Mouse (Mus musculus) stomach, embryonic 14.5 days (tissue): ENCODE data around the gene Secisbp2. TPM values are rescaled to one million over a fixed set of nuclear protein-coding genes. Genes with fewer than 3 reads are reported as not detected.

Source experiments
- ATAC-seq: fragments of 200-750 bp; cut with Nextera tagmentation; 2 replicates; pipeline ENCODE4 v1.8.0; 2017; ENCODE audit warnings: low read depth, moderate TSS enrichment; ENCODE audit not compliant: insufficient number of reproducible peaks, insufficient read depth, low FRiP score
- H3K27ac ChIP-seq: fragments of 300-500 bp; sonication (generic); 2 replicates; pipeline ENCODE4 v1.5.1; 2014; ENCODE audit warnings: mild to moderate bottlenecking, low read length, moderate library complexity, mixed read lengths
- H3K27me3 ChIP-seq: fragments of 300-500 bp; sonication (generic); 2 replicates; pipeline ENCODE4 v1.6.1; 2014; ENCODE audit warnings: low read length, control low read depth, mixed read lengths; ENCODE audit not compliant: control insufficient read depth, insufficient read depth
- H3K36me3 ChIP-seq: fragments of 300-500 bp; sonication (generic); 2 replicates; pipeline ENCODE4 v1.6.1; 2014; ENCODE audit warnings: mild to moderate bottlenecking, control low read depth, low read length, moderate library complexity, mixed read lengths; ENCODE audit not compliant: control insufficient read depth, insufficient read depth
- H3K4me1 ChIP-seq: fragments of 300-500 bp; sonication (generic); 2 replicates; pipeline ENCODE4 v1.6.1; 2014; ENCODE audit warnings: low read length, control low read depth, mixed read lengths; ENCODE audit not compliant: control insufficient read depth, insufficient read depth
- H3K4me2 ChIP-seq: fragments of 300-500 bp; sonication (generic); replicated peaks from 2 replicates; pipeline ENCODE4 v1.6.1; 2014; ENCODE audit warnings: low read depth, low read length, control low read depth
- H3K4me3 ChIP-seq: fragments of 300-500 bp; sonication (generic); 2 replicates; pipeline ENCODE4 v1.5.1; 2014; ENCODE audit warnings: low read depth, low read length, control low read depth
- H3K9ac ChIP-seq: fragments of 300-500 bp; sonication (generic); replicated peaks from 2 replicates; pipeline ENCODE4 v1.6.1; 2014; ENCODE audit warnings: low read depth, mild to moderate bottlenecking, control low read depth, low read length, moderate library complexity, mixed read lengths
- H3K9me3 ChIP-seq: fragments of 300-500 bp; sonication (generic); 2 replicates; pipeline ENCODE4 v1.6.1; 2016; ENCODE audit warnings: low read depth, low read length, control low read depth; ENCODE audit not compliant: control insufficient read depth
- WGBS: fragments of 180-500 bp; shearing (Covaris S2); extraction: QIAGEN DNeasy Blood & Tissue Kit; methylation state at CpG from one replicate; pipeline ENCODE4 v1.1.7; 2014; 5-methylcytosine and 5-hydroxymethylcytosine counted together
- polyA plus RNA-seq: library from polyadenylated mRNA; unstranded; fragments of >200 nt; fragmentation: Nextera tagmentation; extraction: Ambion mirVana; gene quantifications from 2 replicates; pipeline ENCODE4 v1.2.1, GENCODE M21; 2014

The Secisbp2 gene
- polyA plus RNA-seq, 1 experiment from 2014 or later, result 35.3 TPM

DNA sequence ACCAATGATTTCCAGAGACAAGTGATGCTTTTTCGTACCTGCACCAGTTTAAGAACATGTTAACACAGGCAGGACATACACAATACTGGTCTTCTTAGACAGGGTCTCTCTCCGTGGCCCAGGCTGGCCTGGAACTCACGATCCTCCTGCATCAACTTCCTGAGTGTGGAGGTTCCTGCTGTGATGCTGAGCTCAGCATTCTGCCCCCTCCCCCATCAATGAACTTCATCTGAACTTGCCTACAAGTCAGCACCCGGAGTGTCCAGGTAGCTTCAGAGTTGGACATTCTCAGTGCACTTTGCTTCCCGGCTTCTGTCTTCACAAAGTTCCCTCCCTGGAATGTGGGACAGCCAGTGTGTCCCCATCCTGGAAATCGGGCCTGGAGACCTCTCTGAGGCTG, 73.1 kb downstream of the Secisbp2 start:
- Histone ChIP-seq H3K27ac (no peak overlapping the region), H3K9me3 (no peaks in the 10 kb centered on the region), H3K9ac (no peak overlapping the region), H3K4me1 (no peaks in the 10 kb centered on the region), H3K4me2 (no peak overlapping the region), H3K4me3 (no peak overlapping the region), H3K27me3 (no peaks in the 10 kb centered on the region), H3K36me3 (no peaks in the 10 kb centered on the region)
- ATAC-seq, result no peak
- 80% methylated on average over 6 of the region's 6 CpGs for WGBS

DNA sequence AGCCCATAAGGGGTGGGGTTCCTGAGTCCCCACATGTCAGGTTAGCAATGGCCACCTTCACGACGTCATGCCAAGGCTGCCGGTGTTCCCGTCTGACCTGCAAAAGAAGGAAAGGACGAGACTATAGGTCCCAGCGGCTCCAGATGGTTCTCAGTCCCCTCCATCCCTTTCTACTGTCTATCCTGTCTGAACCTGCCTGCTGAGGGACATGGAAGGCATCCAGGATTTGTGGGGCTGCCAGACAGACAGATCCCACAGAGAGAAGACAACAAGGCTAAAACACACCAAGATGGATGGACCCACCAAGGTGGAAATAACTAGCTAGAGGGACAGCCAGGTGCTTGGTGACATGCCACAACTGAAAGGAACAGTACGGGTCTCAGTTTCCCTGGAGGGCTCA, 73.9 kb downstream of the Secisbp2 start:
- peaks cover 7% of the 10 kb centered on the region; the same call in 1 of the 2 replicates for H3K4me1 ChIP-seq
- no peaks in the 10 kb centered on the region for H3K9me3 ChIP-seq
- no peaks in the 10 kb centered on the region for H3K36me3 ChIP-seq
- no peak overlapping the region for H3K27ac ChIP-seq
- H3K4me3 ChIP-seq, result no peak overlapping the region
- H3K27me3 ChIP-seq, result no peaks in the 10 kb centered on the region
- WGBS, result 86% methylated on average over 7 of the region's 7 CpGs
- H3K9ac ChIP-seq, result no peak overlapping the region
- no peak overlapping the region for H3K4me2 ChIP-seq
- no peak for ATAC-seq

DNA sequence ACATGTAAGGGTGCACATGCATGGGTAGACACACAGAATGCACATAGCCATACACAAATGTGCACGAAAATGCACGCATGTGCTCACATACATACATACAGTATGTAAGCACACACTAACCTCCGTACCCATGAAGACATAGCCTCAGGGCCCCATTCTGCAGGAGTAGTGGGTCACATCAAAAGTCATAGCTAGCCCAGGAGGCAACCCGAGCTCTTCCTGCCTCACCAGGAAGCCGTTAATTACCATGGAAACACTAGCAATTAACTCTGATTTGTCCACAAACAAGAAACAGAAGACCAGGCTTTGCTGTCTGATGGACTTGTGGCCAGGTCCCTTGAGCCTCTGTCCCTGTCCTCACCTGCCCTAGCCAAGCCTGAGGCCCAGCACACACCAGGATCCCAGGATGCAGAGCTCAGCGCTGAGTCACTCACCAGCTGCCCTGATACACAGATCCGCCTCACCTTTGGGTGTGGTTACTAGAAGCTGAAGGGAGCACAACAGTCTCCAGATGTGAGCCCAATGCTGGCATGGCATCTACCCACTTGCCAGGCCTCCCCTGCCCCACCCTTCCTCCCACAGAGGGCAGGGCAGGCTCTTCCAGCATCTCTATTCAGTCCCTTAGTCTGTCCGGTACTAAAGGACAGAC, 74.6 kb downstream of the Secisbp2 start:
- 68% methylated on average over 8 of the region's 8 CpGs for WGBS

DNA sequence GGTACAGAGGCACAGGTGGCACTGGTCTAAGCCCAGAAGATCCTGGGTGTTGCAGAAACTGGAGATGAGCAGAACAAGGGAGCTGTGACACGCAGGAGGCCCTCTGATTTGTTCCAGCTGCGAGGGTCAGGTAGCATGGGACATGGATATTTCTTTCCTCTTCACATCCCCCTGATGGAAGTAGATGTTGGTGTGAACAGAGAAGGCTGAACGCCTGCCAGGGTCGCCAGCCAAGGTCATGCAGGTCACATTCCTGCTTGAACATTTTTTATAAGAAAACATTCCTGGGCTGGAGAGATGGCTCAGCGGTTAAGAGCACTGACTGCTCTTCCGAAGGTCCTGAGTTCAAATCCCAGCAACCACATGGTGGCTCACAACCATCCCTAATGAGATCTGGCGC, 75.9 kb downstream of the Secisbp2 start:
- H3K4me2 ChIP-seq, result no peak overlapping the region
- no peak overlapping the region for H3K27ac ChIP-seq
- H3K9me3 ChIP-seq, result no peaks in the 10 kb centered on the region
- H3K4me1 ChIP-seq, result peaks cover 9% of the 10 kb centered on the region; the same call in 1 of the 2 replicates
- no peak overlapping the region for H3K4me3 ChIP-seq
- WGBS, result 57% methylated on average over 6 of the region's 7 CpGs
- no peak for ATAC-seq
- H3K36me3 ChIP-seq, result no peaks in the 10 kb centered on the region
- H3K9ac ChIP-seq, result no peak overlapping the region
- H3K27me3 ChIP-seq, result no peaks in the 10 kb centered on the region

More for the DNA sequence above, 74.6 kb downstream of the Secisbp2 start:
- Histone ChIP-seq H3K4me3 (no peak overlapping the region), H3K36me3 (no peaks in the 10 kb centered on the region), H3K9ac (no peak overlapping the region), H3K27ac (no peak overlapping the region), H3K27me3 (no peaks in the 10 kb centered on the region), H3K9me3 (no peaks in the 10 kb centered on the region), H3K4me1 (peaks cover 9% of the 10 kb centered on the region; the same call in 1 of the 2 replicates), H3K4me2 (no peak overlapping the region)
- no peak for ATAC-seq

DNA sequence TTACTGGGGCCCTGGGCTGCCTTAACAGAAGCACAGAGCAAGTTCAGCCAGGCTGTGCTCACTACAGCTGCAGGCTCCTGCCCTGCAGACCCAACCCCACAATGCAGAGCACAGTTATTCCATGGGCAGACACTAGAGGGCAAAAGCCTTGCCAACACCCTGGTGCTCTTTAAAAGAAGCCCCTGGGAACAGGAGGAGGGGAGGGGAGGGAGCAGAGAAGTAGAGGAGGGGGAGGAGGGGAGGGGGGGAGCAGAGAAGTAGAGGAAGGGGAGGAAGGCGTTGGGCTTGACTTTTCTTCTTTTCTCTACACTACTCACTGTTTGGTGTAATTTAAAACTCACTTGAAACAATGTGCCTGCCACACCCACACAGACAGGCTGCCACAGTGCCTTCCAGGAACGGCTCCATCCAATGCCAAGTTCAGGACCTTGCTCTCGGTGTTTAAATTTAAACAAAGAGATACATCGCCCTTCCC, 78.4 kb downstream of the Secisbp2 start:
- Histone ChIP-seq H3K9ac (no peak overlapping the region), H3K4me1 (peaks cover 9% of the 10 kb centered on the region; the same call in 1 of the 2 replicates), H3K4me2 (no peak overlapping the region), H3K36me3 (no peaks in the 10 kb centered on the region), H3K4me3 (no peak overlapping the region), H3K9me3 (no peaks in the 10 kb centered on the region), H3K27me3 (no peaks in the 10 kb centered on the region), H3K27ac (no peak overlapping the region)
- WGBS, result 8% methylated on average over 4 of the region's 4 CpGs
- 0 out of 2 replicates have a peak, but pooled peaks have one; percentile 24 for ATAC-seq

DNA sequence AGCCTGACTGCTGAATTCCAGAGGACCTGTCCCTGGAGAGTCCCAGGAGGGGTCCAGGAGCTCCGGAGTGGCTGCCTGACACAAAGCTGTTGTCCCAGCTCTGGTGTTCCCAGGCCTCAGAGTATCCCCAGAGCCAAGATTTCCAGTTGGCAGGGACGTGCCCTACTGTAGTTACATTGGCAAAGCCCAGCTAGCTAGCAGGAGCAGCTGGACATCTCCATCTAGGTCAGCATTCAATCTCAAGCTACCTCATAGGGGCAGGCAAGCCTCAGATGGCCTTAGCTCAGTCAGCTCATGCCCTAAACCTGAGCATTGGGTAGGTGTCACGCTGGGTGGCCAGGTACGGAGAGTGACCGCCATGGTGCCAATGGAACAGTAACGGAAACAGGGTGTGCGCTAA, 80.0 kb downstream of the Secisbp2 start:
- Histone ChIP-seq H3K9ac (no peak overlapping the region), H3K27me3 (no peaks in the 10 kb centered on the region), H3K4me2 (no peak overlapping the region), H3K9me3 (no peaks in the 10 kb centered on the region), H3K36me3 (no peaks in the 10 kb centered on the region), H3K4me3 (no peak overlapping the region), H3K4me1 (peaks cover 9% of the 10 kb centered on the region; the same call in 1 of the 2 replicates), H3K27ac (no peak overlapping the region)
- 90% methylated on average over 7 of the region's 7 CpGs for WGBS
- ATAC-seq, result no peak

DNA sequence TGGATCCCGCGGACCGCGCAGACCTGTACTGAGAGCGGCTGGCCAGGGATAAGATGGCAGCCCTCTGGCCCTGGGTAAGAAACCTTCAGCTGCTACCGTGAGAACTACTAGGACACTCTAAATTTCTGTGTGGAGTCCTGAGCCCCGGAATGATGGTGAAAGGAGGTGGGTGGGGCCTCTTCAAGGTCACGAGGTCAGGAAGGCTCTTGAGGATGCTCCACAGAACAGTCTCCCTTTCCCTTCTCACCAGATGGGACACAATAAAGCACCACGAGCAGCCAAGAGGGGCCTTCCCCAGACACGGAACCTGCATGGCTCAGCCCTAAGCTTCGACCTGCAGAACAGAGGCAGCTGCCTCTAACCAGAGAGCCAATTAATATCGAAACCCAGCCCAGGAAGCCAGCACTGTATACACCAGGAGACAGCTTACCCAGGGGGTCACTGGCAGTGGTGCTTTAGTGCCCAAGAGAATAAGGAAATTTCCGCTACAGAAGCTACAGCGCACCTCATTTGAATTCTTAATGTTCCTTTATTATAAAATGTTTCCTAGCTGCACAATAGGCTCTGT, 80.7 kb downstream of the Secisbp2 start:
- Histone ChIP-seq H3K9me3 (no peaks in the 10 kb centered on the region), H3K4me1 (peaks cover 9% of the 10 kb centered on the region; the same call in 1 of the 2 replicates), H3K27ac (no peak overlapping the region), H3K4me3 (no peak overlapping the region), H3K9ac (no peak overlapping the region), H3K27me3 (no peaks in the 10 kb centered on the region), H3K4me2 (no peak overlapping the region), H3K36me3 (no peaks in the 10 kb centered on the region)
- WGBS, result 76% methylated on average over 14 of the region's 14 CpGs
- no peak for ATAC-seq
